Mouse (Mus musculus) C2C12 (cell line): ENCODE results near the gene Cp.

Experiments used
- CEBPB ChIP-seq: IDR thresholded peaks from one replicate; pipeline ENCODE4 v1.6.1; 2011; ENCODE audit warnings: low read depth, mild to moderate bottlenecking, control low read depth, moderate library complexity
- CTCF ChIP-seq: IDR thresholded peaks from one replicate; pipeline ENCODE4 v1.5.1; 2011; ENCODE audit not compliant: control insufficient read depth, insufficient read depth, insufficient read length
- MAX ChIP-seq: IDR thresholded peaks from one replicate; pipeline ENCODE4 v1.6.1; 2011; ENCODE audit warnings: mild to moderate bottlenecking, control low read depth
- MYOD1 ChIP-seq: IDR thresholded peaks from one replicate; pipeline ENCODE4 v1.6.1; 2011; ENCODE audit warnings: low read depth; ENCODE audit not compliant: control insufficient read depth, insufficient read length
- MYOG ChIP-seq: IDR thresholded peaks from one replicate; pipeline ENCODE4 v1.6.1; 2011; ENCODE audit not compliant: control insufficient read depth, insufficient read length; ENCODE audit errors: extremely low read depth
- USF1 ChIP-seq: IDR thresholded peaks from one replicate; pipeline ENCODE4 v1.6.1; 2011; ENCODE audit warnings: low read depth, mild to moderate bottlenecking, control low read depth, moderate library complexity

DNA sequence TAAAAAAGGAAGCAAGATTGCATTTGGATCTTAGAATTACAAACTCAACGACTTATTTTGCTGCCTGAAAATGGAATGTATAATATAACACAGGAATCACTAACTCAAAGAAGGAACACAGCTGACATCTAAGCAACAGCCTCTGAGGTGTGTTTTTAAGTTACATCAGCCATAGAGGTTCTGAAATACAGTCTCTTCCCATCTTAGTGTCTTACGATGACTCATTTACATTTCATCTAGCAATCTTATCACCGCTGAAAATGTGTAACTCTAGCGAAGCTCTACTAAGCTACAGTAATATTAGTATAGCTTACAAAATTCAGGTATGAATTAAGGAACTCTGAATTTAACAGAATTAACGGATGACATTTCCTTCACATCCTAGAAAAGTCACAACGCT lies 74.0 kb downstream of the Cp start:
- no peak for TF ChIP-seq CTCF
- no peak for TF ChIP-seq USF1
- TF ChIP-seq CEBPB, result no peak
- TF ChIP-seq MAX, result no peak
- TF ChIP-seq MYOD1, result no peak
- TF ChIP-seq MYOG, result no peak
